Mouse (Mus musculus) heart, embryonic 16.5 days (tissue): ENCODE results near the gene Pold3. TPM values are rescaled to one million over a fixed set of nuclear protein-coding genes. Genes with fewer than 3 reads are reported as not detected.

Experiments
- polyA plus RNA-seq: library from polyadenylated mRNA; unstranded; fragments of >200 nt; fragmentation: Nextera tagmentation; extraction: Ambion mirVana; gene quantifications from 2 replicates; pipeline ENCODE4 v1.2.1, GENCODE M21; 2015

The Pold3 gene
- polyA plus RNA-seq, 1 experiment from 2014 or later, result 36.6 TPM

Other genes starting within 250 kb of the Pold3 start
- 2.9 and 3.0 TPM in 2 replicates for gene Rnf169, start 141.1 kb downstream of the Pold3 start, polyA plus RNA-seq
- 0.15 TPM in 1 of 2 replicates, not detected in the other for gene Chrdl2, start 115.4 kb downstream of the Pold3 start, polyA plus RNA-seq
- 11.6 and 11.9 TPM in 2 replicates for gene Lipt2, start 37.7 kb upstream of the Pold3 start, polyA plus RNA-seq
- gene Kcne3, start 54.9 kb upstream of the Pold3 start, polyA plus RNA-seq, result 9.3 and 9.5 TPM in 2 replicates
- gene Pgm2l1, start 105.8 kb upstream of the Pold3 start, polyA plus RNA-seq, result 1.3 and 1.5 TPM in 2 replicates
- 12.8 TPM in 2 replicates for gene P4ha3, start 164.0 kb upstream of the Pold3 start, polyA plus RNA-seq